Mouse (Mus musculus) bone marrow, adult 2 months (tissue): ENCODE measurements around the gene Rxrb.

Source experiments
- CTCF ChIP-seq: fragments of 200-500 bp; IDR thresholded peaks from 2 replicates; pipeline ENCODE4 v1.5.1; 2011; ENCODE audit warnings: low read length, control low read depth; ENCODE audit not compliant: control insufficient read depth, insufficient read depth
- POLR2A ChIP-seq: fragments of 200-500 bp; IDR thresholded peaks from 2 replicates; pipeline ENCODE4 v1.6.1; 2011; ENCODE audit warnings: low read depth, mild to moderate bottlenecking, control low read depth, low read length, borderline replicate concordance; ENCODE audit not compliant: control insufficient read depth

- TF ChIP-seq POLR2A (0 out of 2 replicates have a peak, but pooled peaks have one; percentile 28), CTCF (no peak)
Measured at GRCm38 (mm10) chr17:34026917-34027655, 4.5 kb upstream of the Rxrb start.
